Mouse (Mus musculus): ENCODE results near the gene Asb11. TPM values are rescaled to one million over a fixed set of nuclear protein-coding genes. Genes with fewer than 3 reads are reported as not detected.

The Asb11 gene
- total RNA-seq (2021) = 10 to 100 TPM; 21.5 to 49.7 TPM

DNA sequence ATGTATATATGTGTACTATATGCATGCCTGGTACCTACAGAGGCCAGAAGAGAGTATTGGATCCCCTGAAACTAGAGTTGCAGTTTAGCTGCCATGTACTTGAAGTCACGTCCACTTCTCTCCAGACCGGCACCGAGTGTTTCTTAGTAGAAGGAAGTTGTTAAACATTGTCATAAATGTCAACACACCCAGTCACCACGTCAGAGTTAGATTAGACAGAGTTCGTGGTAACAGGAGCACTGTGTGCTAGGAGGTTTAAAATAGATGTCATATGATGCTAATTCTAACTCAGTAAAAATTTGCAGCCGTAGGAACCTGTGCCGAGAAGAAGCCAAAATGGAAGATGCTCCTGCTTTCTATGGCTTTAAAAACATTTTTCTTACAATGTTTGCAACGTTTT lies at the start of gene Asb11:
Gene Asb11 (plus strand): TSS at position 286 of the 400 bp plus-strand sequence.
- DNase-seq = no peak

DNA sequence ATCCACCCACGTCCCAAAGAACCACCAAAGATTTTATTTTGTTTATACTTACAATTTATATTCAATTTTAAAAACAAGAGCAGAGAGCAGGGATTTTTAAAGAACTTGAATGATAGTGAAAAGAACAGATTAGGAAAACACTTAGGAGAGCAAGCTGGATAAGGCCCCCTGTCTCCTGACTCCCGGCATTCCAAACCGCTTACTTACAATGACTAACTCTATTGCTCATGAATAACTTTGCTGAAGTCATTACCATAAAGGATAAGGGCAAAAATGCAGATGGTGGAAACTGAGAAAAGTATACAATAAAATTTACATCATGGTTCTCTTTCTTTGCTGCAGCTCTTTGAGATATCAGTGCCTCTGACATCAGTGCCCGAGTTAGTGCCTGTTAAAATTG lies 42.7 kb upstream of the Asb11 start:
- no peak for DNase-seq

DNA sequence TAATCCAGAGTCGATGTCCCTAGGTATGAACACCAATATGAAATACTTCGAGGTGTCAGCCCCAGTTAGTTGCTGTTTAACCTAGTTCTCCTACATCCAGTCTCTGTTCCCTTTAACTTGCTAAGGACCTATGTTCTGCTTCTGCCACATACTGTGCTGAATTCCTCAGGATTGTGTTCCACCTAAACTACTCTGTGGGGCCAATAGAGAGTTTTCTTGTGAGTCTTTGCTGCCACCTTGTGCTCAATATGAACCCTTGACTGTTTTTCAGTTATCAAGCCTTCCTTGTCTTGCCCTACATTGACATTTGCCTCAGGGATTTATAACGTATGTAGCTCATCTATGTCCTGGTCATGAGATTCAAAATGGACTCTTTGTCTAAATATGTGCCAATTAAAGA lies 38.3 kb upstream of the Asb11 start:
- DNase-seq = no peak

DNA sequence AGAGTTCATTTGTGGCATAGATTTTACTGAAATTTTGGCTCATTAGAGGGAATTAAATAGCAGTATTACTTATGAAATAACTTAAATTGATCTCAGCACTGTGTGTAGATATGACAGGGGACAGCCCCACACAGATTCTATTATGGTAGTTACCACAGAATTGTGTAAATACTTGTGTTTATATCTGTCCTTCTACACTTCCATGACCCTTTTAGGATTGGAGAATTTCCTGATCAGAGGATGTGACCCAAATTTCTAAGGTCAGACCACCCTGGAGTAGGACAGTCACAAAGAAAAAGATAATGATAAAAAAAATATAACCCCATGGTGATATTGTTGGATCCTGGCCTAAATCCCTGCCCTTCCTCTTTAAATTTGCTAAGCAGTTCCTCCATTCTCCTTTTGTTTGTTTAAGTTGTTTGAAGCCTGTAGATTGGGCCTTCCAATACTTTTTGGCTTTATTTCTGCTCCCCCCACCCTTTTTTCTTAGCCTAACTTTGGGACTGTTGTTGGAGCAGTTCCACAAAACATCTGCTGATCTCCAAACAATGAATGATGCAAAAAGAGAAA lies 31.6 kb upstream of the Asb11 start:
- DNase-seq = no peak

DNA sequence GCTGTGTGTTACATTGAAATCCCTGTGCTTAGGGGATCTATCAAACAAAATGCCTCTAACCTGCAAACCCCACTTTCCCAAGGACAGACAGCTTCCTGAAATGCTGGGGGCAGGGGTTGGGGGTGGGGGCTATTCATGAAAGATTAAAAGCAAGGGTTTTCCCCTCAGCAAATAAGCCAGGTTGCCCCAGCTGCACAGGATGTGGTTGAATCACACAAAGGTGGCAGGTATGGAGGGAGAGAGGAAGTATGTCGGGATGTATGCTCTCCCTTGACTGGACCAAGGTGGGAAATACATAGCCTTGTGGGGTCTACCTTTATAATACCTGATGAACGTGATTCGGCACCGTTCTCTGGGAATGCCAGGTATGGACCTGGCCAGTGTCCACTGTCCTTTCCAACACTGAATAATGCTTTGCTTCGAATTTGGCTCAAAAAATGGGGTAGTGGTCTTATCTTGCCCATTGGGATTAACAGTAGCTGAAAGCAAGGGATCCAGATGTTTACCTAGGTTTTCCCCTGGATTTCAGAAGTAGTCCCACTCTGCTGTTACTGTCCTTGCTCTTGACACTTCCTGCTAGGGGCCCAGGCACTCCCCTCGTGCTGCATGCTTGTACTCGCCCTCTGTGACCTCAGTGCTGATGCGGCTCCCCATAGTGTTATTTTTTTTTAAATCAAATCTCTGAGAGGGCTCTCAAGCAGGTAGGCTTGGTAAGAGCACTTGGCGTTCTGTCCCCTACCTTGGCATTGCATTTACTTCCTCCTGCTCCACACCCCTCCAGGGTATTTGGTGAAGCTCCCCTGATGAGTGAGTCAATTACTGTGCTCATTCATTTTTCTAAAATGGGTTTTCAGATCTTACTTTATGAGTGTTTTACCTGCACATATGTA lies 30.4 kb upstream of the Asb11 start:
- no peak for DNase-seq

DNA sequence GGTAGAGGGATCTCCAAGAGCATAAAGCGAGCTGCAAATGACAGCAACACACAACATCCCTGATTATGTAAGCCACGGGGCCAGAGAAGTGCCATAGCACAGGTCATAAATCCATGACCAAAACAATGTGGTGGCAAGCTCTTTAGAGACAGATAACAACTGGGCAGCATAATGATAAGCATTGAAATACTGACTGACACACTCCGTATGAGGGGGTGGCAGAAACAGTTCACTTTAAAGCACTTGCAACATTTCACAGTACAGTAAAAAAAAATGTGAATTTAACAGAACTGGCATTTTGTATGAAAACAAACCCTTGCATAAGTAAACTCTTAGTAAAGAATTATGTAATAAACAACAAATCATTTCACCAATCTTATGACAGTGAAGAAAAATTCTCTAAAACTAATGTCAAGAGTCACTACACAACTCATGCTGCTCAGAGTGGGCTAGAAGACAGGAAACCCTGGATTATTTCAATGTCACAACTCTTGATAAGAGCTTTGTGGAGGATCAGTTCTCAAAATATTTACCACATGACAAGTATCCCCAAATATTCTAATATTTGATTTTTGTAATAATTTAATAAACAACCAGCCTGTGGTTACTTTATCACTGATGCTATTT lies 28.4 kb upstream of the Asb11 start:
- no peak for DNase-seq

DNA sequence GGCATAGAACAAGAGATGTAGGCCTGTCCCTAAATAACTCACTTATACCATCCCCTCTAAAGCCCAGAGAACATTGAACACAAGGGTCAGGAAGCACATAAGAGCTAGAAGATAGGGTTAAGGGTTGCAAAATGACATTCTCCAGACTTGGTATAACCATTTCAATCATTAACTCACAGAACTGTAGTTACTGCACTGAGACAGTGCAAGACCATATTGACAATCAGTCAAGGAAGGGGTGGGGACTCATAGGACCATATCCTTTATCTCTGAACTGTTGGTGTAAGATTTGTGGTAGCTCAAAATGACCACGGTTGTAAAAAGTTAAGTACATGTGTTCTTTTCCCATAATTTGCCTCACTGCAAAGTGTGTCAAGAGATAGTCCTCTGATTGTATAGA lies 26.2 kb upstream of the Asb11 start:
- DNase-seq = no peak

DNA sequence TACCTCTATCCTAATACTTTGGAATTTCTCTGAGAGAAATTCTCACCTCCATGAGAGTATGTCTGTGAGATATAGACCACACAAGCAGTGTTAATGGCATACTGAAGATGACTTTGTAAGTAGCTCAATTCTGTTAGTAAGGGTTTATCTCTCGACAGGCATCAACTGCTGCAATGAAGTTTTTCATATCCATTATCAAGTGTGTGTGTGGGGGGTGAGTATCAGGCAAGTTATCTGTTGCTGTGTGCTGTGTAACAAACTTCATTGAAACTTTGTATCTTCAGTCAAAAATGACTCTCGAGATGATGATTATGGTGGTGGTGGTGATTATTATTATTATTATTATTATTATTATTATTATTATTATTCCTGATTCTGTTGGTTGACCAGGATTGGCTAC lies 20.0 kb upstream of the Asb11 start:
- no peak for DNase-seq

DNA sequence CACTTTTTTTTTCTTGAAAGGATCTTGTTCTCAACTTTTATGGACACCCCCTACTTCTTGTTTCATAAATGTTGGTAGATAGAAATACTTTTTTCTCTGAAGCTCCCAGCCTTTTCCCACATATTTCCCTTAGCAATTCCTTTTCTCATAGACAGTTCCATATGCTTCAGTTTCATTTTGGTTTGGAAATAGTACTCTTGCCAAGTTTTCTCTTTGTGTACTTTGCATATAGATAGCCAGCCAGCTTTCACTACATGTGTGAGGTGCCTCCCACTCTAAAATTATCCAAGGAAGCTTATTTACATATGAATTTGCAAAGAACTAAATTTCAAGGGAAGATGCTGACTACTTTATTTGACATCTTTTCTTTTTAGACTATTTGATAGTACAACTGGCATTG lies 18.8 kb upstream of the Asb11 start:
- no peak for DNase-seq

DNA sequence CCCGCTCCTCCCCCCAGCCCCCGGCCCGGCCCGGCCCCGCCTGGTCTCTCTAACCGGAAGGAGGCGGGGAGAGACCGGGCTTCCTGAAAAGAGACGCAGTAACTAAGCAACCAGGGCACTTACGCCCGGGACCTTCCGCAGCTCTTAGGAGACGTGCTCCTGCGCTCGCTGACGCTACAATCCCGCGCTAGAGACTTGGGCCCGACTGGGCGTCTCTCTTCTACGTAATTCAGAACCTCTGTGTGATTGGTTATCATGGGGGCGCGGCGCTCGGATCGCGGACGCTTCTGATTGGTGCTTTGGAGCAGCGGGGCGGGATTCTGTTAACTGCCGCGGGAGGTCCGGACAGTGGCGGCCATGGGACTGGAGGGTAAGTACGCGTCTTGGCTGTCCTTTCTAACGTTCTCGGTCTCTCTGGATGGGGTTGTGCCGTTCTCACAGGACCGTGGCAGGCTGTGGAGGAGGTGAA lies 17.3 kb upstream of the Asb11 start, which contains the start of gene Piga:
Gene Piga (plus strand): TSS at position 317 of the 469 bp plus-strand sequence.
- peak; percentile 90 for DNase-seq

DNA sequence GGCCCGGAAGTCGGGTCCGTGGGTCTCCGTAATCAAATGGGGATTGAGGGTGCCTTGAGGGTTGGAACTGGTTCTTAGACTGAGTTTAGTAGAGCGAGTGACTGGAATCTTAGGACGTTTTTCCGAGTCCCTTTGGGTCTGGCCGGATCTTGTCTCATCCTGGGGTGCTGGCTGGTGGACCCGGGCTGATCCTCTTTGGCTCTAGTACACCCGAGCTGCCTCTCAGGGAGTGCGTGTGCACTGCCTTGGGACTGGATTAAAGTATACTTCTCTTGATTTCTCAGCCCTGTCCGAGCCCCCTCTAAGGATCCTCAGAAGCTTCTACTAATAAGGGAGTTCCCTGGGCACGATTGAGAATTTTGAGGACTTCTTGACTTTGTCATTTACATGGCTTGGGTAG lies 16.8 kb upstream of the Asb11 start:
- no peak for DNase-seq

DNA sequence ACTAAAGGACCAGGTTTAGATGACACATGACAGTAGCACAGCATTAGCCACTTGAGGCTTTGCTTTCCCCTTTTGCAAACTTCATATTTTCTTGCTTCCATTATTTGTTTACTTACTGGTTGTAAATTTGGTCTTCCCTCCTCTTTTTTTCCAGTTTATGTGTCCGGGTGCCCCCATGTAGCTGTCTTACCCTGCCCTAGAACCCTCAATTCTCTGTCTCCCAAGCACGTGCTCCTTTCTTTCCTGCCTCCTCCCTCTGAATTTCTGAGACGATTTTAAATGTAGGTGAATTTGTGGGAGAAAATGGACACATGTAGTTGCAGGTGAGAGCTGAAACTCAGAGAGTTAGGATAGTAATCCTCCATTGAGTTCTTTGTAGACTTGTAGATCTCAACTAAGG lies 16.3 kb upstream of the Asb11 start:
- DNase-seq = no peak

DNA sequence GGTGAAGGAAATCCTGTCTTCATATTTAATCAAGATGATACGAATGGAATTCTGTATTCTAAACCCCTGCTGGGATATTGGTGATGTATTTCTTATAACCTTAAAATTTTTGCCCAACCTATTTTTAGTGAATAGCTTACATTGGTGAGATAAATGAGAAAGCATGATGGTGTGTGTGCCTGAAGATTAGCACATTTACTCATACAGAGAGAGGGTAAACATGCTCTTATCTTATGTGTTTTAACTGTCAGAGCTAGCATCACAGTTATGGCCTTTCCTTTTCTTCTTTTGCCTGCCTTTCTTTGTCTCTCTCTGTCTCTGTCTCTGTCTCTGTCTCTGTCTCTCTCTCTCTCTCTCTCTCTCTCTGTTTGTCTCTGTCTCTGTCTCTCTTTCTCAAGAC lies 12.0 kb upstream of the Asb11 start:
- DNase-seq = no peak

DNA sequence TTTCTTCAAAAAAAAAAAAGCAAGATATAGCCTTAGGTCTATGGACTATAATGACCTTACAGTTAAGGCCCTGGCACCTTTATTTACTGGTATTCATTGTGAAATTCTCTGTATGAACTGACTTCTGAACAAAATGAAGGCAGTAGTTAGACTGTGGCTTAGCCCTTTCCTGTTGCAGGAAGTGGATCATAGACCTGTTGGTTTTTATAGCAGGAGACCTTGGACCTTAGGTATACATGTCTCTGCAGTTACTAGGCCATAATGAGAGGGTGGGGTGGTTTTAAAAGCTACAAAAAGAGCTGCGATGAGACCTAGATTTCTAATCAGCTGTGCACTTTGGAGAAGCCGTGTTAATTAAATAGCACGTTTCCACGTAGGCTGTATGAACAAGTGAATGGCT lies 9.5 kb upstream of the Asb11 start:
- DNase-seq = no peak

DNA sequence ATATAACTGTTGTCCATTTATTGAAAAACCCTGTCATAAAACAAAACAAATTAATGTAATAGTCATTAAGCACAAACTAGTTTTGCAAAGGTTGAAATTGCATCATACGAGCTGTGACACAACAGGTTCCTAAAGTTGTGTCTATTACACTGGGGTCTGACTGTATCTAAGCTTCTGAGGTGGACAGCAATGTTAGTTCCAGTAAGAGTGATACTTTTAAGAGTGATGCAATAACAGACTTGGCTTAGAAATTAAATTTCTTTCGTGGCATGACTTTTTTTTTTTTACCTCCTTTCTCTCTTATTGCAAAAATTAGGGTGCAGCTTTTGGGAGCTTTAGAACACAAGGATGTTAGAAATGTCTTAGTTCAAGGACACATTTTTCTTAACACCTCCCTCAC lies 8.6 kb upstream of the Asb11 start:
- no peak for DNase-seq

DNA sequence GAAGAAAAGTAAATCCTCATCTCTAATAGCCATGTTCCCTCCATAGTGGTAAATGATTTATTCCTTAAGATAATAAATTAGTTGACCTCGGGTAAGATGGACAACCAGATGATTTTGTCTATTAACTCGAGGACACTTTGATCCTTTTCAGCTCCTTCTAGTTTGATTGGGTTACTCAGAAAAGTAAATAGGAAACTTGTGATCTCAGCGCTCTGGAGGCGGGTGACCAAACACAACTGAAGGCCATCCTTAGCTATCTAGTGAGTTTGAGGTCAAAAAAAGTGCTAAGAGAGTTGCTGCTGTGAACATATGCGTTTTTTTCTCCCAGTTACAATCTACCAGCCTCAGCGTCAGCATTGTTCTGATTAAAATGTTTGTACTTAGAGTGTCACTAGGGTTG lies 6.2 kb upstream of the Asb11 start:
- no peak for DNase-seq

DNA sequence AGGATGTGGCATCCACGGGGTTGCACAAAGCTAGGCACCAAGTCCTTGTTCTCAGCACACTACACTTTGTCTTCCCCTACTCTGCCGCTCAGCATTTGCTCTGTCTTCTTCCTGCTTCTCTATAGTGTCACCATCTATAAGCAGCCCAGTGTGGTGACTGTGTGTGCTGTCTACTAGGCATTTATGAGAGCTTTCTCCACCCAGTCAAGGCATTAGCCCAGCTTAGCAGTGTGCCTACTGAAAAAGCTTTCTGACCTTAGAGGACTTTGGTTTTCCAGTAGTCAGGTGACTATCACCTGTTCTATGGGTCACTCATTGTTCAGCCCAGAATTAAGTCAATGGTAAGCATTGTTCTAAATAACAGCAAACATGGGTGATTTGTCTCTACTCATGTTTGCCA lies 5.7 kb upstream of the Asb11 start:
- no peak for DNase-seq

DNA sequence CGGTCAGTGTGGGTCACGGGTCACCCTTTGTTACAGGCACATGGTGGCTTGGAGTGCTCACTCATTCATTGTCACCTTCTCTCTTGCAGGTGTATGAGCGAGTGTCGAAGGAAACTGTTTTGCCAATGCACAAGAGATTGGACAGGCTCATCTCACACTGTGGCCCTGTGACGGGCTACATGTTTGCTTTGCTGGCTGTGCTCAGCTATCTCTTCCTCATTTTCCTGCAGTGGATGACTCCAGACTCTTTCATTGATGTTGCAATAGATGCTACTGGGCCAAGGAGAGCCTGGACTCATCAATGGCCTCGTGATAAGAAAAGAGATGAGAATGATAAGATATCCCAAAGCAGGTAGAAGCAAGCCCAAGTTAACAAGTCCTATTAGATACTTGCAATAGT lies 5.3 kb upstream of the Asb11 start:
- DNase-seq = no peak

DNA sequence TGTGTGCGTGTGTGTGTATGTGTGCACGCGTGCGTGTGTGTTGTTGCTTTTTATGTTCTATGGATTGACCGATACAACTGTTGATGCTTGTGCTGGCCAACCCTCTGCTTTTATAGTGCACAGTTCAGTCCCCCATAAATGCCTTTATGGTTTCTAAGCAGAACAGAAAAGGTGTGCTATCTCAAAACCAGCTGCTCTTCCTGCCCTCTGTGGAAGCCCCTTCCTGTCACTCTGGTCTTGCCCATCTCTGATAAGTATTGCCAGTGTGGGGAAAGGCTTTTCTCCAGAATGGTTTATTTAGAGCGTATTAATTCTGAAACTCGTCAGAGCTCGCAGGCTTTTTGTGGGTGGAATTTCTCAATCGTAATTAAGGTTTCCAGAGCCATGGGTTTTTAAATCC lies 4.1 kb upstream of the Asb11 start:
- no peak for DNase-seq

DNA sequence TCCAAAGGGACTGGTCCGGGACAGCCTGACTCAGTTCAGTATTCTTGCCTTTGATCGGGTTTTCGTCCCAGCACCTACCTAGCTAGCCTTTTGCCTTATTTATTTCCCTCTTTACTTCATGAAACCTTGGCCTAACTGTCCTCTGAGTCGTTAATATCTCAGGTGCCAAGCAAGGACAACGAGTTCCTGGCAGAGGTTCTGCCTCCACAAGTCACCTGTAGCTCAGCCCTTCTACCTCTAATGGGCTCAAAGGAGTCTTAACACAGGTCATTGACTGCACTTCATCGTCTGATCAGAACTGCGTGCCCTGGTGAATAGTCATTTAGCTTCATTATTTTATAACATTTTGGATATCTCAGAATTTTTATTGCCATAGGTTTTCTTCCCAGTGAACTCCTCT lies 2.7 kb downstream of the Asb11 start:
- no peak for DNase-seq

DNA sequence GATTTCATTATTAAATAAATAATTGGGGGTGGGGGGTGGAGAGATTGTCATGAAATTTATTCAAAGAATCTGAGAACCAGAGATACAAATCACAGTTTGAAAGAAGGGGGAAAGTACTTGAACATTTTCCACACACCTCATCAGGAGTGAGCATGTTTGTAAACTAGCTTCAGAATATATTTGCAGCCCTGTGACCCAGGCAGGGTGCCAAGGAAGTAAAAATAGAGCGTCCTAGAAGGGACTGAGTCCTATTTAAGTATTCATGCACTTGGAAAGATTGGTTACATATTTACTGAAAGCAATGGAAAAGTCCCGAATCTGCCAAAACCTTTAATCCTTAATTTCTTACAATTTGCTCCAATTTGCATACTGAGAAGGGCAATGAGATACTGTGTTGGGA lies 3.3 kb downstream of the Asb11 start:
- DNase-seq = peak; percentile 76

DNA sequence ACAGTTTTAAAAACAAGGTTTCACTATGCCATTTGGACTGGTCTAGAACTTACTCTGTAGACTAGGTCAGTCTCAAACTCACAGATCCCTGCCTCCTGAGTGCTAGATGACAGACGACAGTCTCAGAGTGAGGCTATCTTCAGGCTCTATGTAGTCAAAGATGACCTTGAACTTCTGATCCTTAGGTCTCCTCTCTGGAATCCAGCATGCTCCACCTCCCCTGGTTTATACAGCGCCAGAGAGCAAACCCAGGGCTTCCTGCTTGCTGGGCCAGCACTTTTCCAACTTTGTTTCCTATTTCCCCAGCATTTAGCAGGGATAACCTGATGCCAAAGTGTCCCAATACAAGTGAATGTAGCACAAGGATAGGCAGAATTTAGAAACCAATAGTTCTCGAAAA lies 3.9 kb downstream of the Asb11 start:
- DNase-seq = no peak

DNA sequence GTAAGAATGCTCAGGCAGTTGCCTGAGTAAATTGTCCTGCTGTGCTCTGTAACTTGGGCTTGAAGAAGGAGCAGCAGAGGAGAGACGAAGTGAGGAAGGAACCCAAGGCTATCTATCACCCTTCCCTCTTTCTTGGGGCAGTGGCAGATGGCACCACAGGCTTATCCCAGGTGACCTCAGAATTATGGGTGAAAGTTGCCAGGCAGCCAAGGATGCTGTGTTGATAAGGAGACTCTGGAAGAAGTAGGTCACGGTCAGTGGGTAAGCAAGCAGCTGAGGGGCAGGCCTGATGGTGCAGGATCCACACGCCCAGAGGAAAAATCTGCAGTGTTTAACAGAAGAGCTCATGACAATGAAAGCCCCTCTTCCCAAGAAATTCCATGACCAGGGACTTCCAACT lies 4.5 kb downstream of the Asb11 start:
- no peak for DNase-seq

DNA sequence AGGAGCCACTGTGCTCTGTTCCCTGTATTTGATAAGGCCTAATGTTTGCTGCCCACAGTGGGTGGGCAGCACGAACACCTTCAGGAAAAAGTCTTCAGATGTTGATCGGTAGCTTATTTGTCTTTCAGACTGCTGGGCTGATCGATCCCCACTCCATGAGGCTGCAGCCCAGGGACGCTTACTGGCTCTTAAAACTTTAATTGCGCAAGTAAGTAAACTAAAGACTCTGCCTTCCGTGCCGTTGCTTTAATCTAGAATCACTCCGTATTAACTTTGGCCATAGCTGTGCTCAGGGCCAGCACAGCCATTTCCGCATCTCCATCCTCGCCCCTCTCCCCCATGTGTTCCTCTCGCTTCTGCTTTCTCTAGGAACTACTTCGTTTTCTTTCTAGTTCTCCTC lies 8.8 kb downstream of the Asb11 start:
- DNase-seq = no peak

Data from heart, postnatal 4 days (tissue).